Mouse (Mus musculus) olfactory bulb, adult 2 months (tissue): ENCODE results near the gene Psmd11.

Source experiments
- CTCF ChIP-seq: fragments of 200-500 bp; IDR thresholded peaks from 2 replicates; pipeline ENCODE4 v1.5.1; 2012; ENCODE audit warnings: low read depth, mild to moderate bottlenecking, low read length, moderate library complexity; ENCODE audit not compliant: insufficient read depth
- POLR2A ChIP-seq: fragments of 200-500 bp; IDR thresholded peaks from 2 replicates; pipeline ENCODE4 v1.6.1; 2012; ENCODE audit warnings: mild to moderate bottlenecking, low read depth, low read length, moderate library complexity; ENCODE audit not compliant: insufficient read depth

GRCm38 (mm10) chr11:80499550-80499952 lies 71.1 kb downstream of the Psmd11 start:
- TF ChIP-seq CTCF (no peak), POLR2A (no peak)
